Mouse (Mus musculus) ES-Bruce4 (cell line): ENCODE results near the gene Mcu.

ENCODE experiments used
- CTCF ChIP-seq: IDR thresholded peaks from one replicate; pipeline ENCODE4 v1.8.1; 2011; ENCODE audit warnings: low read depth, low read length
- EP300 ChIP-seq: IDR thresholded peaks from 2 replicates; pipeline ENCODE4 v1.6.1; 2011; ENCODE audit warnings: low read depth, low read length; ENCODE audit not compliant: insufficient read depth

GRCm38 (mm10) chr10:59566968-59567367 is 49.5 kb downstream of the Mcu start:
- TF ChIP-seq EP300 (no peak), CTCF (no peak)
